Mouse (Mus musculus): ENCODE results near the gene P3h2.

Gene P3h2

DNA sequence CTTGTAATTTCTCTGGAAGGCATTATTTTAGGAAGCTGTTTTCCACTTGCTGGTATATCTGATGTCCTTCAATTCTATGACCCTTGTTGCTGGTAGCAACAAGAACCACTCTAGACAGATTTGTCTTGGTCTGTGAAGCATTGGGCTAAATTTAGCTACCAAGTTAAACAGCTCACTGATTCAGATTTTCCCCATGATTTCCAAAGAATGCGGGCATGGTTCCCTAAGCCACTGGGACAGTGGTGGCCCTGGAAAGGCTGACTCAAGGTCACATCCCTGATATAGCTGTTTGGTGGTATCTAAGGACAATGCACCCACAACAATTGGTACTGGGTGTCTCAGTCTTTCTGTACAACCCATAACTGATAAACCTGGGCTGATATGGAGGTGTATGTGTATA, 22.8 kb downstream of the P3h2 start:
- no peak for TF ChIP-seq GATA4 (IDR thresholded peaks at IDR 0.05; ENCODE audit: insufficient replicate concordance, low read length)

DNA sequence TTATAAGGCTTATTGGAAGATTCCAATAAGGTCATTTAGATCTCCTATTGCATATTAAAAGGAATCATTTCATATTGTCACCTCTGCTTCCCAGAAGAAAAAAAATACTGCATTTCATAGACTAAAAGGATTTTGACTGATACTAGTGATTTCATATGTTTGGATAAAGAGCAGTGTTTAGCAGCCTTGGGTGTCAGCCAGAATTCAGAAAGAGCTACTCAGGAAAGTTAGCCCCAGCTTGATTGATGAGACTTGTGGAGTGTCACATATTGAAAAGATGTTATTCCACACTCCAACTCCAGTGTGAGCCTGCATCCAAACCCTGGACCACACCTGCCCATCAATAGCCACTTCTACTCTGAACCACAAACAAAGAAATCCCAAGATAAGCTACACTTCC, 23.2 kb downstream of the P3h2 start:
- no peak for TF ChIP-seq GATA4 (IDR thresholded peaks at IDR 0.05; ENCODE audit: insufficient replicate concordance, low read length)

DNA sequence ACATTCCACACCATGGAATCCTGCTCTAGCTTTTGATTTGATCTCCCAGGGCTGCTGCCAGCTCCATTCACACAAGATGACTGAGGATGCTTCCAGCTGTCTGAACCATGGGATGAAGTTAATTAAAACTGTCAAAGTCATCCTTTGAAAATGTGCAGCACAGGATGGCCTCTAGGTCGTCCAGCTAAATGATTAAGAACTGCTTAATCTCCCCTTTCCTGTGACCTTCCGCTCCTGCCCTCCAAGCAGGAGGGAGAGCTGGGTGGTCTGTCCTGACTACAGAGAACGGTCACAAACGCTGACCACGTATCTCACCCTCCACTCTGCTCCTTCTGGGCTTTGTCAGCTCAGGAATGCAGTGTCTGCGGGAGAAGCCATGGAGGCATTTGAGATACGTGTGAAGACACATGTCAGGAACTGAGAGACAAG, 26.6 kb downstream of the P3h2 start:
- TF ChIP-seq GATA4 (IDR thresholded peaks at IDR 0.05; ENCODE audit: insufficient replicate concordance, low read length) = no peak

DNA sequence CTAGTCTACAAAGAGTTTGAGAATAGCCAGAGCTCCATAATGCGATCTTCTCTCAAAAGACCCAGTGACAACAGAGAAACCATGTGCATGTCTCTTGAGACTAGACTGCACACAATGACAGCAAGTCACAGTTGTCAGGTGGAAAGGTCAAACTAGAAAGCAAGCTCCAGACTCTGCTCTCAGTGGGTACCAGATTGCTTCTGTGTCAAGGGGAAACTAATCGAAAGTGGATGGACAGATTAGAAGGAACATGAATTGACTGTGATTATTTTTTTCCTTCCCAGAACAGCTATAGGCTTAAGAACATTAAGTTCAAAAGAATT, 27.5 kb downstream of the P3h2 start:
- TF ChIP-seq GATA4 (IDR thresholded peaks at IDR 0.05; ENCODE audit: insufficient replicate concordance, low read length) = no peak

DNA sequence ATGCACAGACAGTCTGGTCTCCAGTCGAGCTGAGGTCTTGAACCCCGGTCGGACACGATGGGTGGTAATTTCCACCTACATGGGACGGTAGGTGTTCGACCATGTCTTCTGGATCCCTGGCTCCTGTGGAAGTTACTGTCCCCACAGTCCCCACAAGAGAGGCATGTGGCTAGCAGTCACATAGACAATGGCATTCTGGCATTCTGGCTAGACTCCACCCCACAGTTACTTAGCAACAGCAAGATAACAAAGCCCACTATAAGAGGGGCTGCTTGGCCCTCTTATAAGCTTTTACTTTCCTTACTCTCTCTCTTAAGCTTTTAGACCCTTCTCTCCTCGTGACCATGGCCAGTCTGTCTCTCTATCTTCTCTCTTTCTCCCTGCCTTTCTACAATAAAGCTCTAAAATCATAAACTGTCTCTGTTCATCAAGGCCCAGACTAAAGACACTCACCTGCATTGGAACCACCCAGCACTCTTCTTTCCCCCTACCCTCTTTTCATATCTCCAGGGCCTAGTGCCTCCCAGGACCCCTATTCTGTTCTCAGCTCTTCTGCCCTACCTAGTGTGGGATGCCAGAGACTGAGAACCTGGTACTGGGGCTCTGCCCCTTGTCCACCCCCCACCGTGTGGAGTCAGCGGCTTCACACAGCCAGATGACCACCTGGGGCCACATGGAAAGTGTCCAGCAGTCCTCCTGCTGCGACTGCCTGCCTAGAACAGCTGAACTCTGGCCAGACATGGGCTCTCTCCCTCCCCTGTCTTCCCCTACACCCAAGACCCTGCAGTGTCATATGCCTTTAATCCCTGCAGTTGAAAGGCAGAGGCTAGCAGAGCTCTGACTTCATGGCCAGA, 28.1 kb downstream of the P3h2 start:
- TF ChIP-seq GATA4 (IDR thresholded peaks at IDR 0.05; ENCODE audit: insufficient replicate concordance, low read length) = no peak

DNA sequence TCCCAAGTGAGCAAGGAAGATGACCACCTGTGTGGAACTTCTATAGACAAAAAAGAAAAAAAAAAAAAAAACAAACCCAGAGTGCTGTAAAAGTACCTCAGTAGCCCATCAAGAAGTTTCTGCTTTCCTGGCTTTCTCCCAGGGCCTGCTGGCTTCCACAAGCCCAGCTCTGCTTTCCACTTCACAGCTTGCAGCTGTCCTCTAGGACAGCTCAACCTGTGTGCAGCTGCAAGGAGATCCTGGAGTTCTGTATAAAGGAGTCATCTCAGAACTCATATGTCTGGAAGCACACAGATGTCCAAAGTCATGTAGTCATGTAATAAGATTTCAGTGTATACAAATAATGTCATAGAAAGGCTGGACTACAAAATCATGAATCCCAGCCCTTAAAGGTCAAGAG, 30.5 kb downstream of the P3h2 start:
- TF ChIP-seq GATA4 (IDR thresholded peaks at IDR 0.05; ENCODE audit: insufficient replicate concordance, low read length) = no peak

DNA sequence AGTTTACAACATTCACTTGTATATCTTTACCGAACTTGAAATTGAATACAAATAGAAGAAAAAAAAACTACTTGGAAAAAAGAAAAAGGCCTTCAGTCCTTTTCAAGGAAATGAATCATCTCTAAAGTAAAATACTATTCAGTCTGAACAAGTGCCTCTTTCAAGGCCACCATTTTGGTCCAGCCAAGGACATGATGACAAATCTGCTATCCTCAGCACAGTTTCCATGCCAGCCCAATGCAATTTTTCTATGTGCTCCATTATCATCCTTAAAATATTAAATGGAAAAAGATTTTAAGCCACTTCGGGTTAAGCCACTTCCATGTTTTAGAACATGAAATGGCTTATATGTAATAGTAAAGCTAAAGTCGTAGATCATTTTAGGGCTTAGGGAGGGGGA, 35.2 kb downstream of the P3h2 start:
- no peak for TF ChIP-seq GATA4 (IDR thresholded peaks at IDR 0.05; ENCODE audit: insufficient replicate concordance, low read length)

DNA sequence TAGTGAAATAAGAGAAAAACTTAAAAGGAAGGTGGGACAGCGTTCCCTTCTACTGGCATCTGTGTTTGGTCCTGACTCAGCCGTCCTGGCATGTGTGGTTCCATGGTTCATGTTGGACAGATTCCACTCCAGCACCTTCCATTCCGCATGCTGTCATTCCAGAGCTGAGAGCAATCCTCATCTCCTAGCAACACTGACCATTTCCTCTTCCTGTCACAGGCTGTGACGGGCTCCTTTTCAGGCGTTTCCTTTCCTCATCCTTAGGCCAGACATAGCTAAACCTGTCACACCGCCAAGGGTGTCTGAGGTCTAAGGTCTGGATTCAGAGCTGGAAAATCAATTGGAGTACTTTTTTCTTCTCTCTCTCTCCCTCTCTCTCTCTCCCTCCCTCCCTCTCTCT, 40.5 kb downstream of the P3h2 start:
- TF ChIP-seq GATA4 (IDR thresholded peaks at IDR 0.05; ENCODE audit: insufficient replicate concordance, low read length) = peak; percentile 17; the same call in 1 of the 2 replicates

DNA sequence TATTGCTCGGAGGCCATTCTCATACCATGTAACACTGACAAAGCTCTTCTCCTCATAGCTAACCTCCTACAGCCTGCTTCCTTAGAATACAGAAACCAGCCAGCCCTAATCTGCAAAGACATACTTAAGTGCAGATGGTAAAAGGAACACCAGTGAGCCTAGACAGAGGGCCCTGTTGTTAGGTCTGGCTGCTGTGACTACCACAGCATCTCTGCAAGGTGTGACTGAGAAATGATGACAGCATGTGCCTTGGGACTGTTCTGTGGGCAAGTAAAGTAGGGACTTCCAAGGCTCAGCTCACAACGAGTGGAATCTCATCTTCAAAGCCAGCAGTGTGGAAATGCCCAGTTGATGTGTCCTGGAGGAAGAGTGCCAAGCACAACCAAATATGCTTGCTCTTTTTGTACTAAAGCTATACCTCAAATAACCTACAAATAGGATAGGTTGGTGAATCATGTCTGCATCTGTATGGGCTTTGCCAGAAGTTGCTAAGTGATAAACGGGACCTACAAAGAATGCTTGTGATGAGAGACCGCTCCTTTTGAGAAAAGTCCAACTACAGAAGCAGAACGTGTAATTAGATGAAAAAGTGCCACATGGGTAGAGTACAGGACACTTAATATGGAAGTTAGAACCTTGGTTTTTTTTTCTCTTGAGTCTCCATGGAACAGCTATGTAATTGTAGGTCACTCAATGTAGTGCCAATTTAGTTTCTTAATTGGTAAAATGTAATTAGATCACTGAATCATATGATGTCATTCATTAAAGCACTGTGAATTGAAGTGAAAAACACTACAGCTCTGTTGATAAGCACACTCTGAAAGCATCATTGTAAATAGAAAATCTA, 45.1 kb downstream of the P3h2 start:
- TF ChIP-seq GATA4 (IDR thresholded peaks at IDR 0.05; ENCODE audit: insufficient replicate concordance, low read length) = no peak

DNA sequence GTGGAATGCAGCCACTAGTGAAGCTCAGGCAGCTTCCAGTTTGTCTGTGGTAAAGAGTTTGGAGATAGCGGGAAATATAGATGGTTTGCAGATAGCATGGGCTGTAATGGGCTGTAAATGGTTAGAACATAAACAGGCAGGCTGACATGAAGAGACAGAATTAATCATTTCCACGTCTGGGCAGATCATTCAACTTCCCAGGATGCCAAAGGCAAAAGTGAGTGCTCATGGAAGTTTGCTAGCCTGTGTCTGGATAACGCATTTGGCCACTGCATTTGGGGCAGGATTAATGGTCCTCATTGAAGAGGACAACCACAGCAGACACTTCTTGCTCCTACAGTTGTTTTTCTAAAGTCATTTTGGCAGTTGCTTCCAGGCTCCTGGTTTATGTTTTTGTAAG, 52.0 kb downstream of the P3h2 start:
- TF ChIP-seq GATA4 (IDR thresholded peaks at IDR 0.05; ENCODE audit: insufficient replicate concordance, low read length) = no peak

DNA sequence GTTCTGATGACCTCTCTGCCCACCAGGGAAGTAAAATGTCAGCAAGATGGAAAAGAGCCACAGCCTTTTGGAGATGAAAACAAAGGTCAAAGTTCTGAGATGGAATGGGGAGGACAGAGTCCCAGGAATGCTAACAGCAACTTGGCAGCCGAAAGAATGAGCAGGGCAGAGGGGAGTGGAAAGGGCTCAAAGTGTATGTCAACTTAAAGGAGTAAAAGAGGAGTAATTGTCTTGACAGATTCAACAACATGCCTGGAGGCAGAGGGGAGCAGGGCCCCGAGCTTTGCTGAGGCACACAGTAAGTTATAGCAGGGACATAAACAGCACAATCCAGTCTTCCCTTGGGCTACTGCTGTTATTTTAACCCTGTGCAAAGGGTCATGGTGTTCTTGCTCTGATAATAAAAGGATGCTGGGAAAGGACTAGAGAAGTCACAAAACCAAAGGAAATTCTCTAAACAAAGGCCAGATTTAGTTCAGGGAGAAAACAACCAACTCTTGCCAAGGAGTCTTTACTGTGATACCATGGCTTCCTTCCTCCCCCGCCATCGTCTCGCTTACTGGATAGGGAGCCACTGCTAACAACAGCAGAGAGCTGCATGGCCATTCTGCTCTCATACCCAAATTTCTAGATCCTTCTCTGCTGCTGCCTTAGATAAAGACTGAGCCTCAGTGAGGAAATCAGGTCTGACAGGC, 56.0 kb downstream of the P3h2 start:
- TF ChIP-seq GATA4 (IDR thresholded peaks at IDR 0.05; ENCODE audit: insufficient replicate concordance, low read length) = peak; percentile 83

DNA sequence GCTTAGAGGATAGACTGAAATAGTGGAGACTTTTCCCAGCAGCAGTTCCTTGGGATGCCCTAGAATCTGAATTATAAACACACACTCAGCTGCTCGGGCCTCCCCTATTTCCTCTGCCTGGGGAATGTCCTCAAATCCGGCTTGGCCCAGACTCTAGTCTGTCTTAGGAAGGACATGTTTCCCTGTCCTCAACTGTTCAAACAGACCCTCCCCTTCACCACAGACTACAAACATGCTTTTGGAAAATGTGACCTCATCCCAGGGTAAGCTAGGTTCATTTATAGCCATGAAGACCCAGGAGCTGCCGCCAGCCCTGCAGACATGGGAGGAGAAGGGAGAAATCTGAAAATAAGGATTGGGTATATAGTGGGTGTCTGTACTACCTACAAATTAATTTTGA, 57.7 kb downstream of the P3h2 start:
- no peak for TF ChIP-seq GATA4 (IDR thresholded peaks at IDR 0.05; ENCODE audit: insufficient replicate concordance, low read length)

DNA sequence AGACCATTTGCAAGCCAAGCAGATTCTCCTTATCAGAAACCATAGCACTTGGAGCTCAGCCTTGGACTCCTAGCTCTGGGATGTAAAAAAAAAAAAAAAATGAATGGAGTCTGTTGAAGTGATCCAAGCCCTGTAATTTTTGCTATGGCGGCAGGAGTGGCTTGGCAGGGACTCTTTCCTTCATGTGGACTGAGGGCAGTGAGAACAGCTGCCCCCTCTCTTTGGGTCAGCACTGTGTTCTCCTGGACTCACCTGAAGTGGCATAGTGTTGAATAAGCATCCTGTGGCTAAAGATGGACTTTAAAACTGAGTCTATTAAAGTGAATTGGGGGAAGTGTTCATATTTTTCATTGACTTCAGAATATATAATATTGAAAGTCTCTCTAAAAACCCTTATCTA, 58.2 kb downstream of the P3h2 start:
- no peak for TF ChIP-seq GATA4 (IDR thresholded peaks at IDR 0.05; ENCODE audit: insufficient replicate concordance, low read length)

DNA sequence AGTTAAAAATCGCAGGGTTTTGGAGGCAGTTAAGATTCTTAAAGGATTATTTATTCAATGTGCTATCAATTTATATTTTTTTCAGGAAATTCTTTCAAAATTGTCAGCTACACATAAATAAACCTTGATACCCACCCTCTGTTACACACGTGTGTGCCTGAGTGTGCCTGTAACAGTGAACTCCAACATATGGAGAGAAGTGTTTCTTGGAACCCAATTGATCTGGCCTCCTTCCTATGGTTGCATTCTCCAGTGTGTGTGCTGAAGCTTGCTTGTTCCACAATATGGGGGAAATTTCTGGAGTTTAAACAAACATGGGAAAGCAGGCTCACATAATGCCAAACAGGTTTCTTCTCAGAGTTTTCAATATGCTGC, 63.7 kb downstream of the P3h2 start:
- no peak for TF ChIP-seq GATA4 (IDR thresholded peaks at IDR 0.05; ENCODE audit: insufficient replicate concordance, low read length)

DNA sequence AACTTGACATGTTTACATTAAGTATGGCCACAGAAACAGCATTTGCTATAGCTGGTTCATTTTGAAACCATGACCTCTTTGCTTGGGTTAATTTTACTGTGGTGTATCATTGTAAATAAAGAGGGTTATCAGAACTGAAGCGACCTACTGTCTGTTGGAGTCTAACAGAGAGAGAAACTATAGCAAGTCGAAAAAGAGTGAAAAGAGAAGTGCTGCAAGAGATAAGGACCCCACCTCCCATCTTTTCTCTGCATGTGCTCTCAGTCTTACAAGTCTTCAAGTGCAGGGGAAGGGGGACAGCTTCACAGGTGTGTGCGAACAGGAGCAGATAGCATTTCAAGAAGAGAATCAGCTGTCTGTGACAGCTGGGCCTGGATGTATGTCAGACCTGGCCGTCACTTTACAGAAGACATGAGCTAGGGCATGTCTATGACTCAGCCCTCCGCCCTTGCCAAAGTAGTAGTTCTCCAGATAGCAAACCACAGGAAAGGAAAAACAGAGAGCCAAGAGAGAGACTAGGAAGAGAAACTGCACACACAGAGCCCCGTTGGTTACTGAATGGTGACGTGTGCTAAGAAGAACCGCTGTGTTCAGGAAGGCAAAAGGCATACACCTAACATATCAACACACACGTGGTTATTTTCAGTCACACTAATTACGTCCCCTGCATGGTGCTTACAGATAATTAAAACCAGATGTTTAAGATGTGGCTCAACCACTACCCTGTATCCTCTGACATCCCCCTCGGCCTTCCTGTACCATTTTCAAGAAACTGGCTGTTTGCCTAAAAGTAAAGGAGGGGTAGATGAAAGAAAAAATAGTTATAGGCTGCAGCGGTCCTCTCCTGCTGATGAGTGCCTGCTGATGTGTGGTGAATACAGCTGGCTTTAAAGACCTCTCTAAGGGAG, 64.3 kb downstream of the P3h2 start:
- TF ChIP-seq GATA4 (IDR thresholded peaks at IDR 0.05; ENCODE audit: insufficient replicate concordance, low read length) = no peak
